Mouse (Mus musculus) MEL (cell line): Measurements from ENCODE around the gene Col25a1.

Source experiments
- ELF1 ChIP-seq: IDR thresholded peaks from 2 replicates; pipeline ENCODE4 v1.6.1; 2014; ENCODE audit warnings: low read depth, mild to moderate bottlenecking, inconsistent platforms, low read length, improper control_type of control experiment, moderate library complexity
- POLR2A ChIP-seq, 2 experiments: IDR thresholded peaks; 2 replicates each; pipeline ENCODE4 v1.6.1; 2011 to 2012; ENCODE audit warnings: low read length in 2 of 2, mild to moderate bottlenecking in 2 of 2, control low read depth in 1 of 2, improper control_type of control experiment in 1 of 2, low read depth in 1 of 2, moderate library complexity in 1 of 2; ENCODE audit not compliant: control insufficient read depth in 1 of 2, insufficient read depth in 1 of 2, poor library complexity in 1 of 2

DNA sequence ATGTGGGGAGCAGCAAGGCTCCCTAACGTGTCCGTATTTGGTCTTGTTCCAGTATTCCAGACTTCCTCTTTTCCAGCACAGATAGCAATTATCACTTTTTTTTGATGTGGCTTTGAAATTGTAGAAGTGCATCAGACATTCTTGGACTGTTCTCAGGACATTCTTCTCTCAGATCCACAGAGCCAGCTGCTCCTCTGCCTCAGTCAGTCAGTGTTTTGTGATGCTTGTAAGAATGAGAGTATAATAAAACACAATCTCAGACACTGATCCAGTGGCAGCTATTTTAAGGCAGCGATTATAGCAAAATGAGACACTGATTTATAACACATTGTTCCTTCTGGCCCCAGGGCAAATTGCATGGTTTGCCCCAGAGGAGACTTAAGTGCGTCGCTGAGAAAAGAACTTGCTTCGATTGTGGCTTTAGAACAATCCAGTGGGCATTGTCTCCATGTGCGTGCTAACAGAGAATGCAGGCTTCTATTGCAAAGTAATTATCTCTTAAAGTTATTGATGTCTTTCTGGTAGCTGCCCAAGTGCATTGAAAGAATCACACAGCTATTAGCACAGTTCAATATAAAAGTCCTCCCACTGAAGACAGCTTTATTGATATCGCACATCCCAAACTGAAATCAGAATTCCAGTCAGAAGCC lies 111.5 kb downstream of the Col25a1 start:
- no peak for TF ChIP-seq POLR2A (IDR thresholded peaks at IDR 0.05; ENCODE audit: control insufficient read depth in 1 of 2, insufficient read depth in 1 of 2, low read depth in 1 of 2, low read length in 2 of 2, poor library complexity in 1 of 2)
- TF ChIP-seq ELF1, result no peak
